Mouse (Mus musculus) CH12.LX (cell line): ENCODE measurements at regions not wholly inside any gene's neighbourhood (a gene's known extent, or its start where the extent isn't known, plus 50 kb on each side); places are given as distances from the start of the nearest gene placed in this dataset.

Experiments used
- DNase-seq: peaks from one replicate; pipeline ENCODE4 v3.0.0-alpha.2; 2013; ENCODE audit errors: extremely low read depth
- H3K27ac ChIP-seq: 2 replicates; pipeline ENCODE4 v1.5.1; 2012; ENCODE audit warnings: low read depth, mild to moderate bottlenecking, control low read depth, moderate library complexity; ENCODE audit not compliant: insufficient read depth
- H3K27me3 ChIP-seq: replicated peaks from 2 replicates; pipeline ENCODE3; 2012; ENCODE audit warnings: inconsistent platforms
- H3K36me3 ChIP-seq, 2 experiments: replicated peaks in 1 of 2; 2 replicates each; pipeline versions ENCODE3 to v1.6.1; 2012; ENCODE audit warnings: inconsistent platforms in 1 of 2, low read length in 1 of 2, mild to moderate bottlenecking in 1 of 2, mixed read lengths in 1 of 2, moderate library complexity in 1 of 2; ENCODE audit not compliant: control insufficient read depth in 1 of 2, insufficient read depth in 1 of 2
- H3K4me1 ChIP-seq, 2 experiments: 2 replicates each; pipeline ENCODE4 v1.6.1; 2012; ENCODE audit warnings: inconsistent platforms in 1 of 2, moderate library complexity in 1 of 2; ENCODE audit not compliant: insufficient read depth in 2 of 2, control insufficient read depth in 1 of 2
- H3K4me2 ChIP-seq: 2 replicates; pipeline ENCODE4 v1.6.1; 2012; ENCODE audit warnings: low read depth, mild to moderate bottlenecking, control low read depth; ENCODE audit not compliant: poor library complexity, insufficient read depth, severe bottlenecking
- H3K4me3 ChIP-seq, 3 experiments: fragments of 150-350 bp in 1 of 3; sonication (generic) in 1 of 3; replicated peaks in 1 of 3; 2 replicates each; pipeline versions ENCODE3 to v1.5.1; 2011 to 2012; ENCODE audit warnings: low read depth in 2 of 3, low read length in 2 of 3, mild to moderate bottlenecking in 2 of 3, moderate library complexity in 2 of 3, control low read depth in 1 of 3, improper control_type of control experiment in 1 of 3, inconsistent platforms in 1 of 3, mixed read lengths in 1 of 3; ENCODE audit not compliant: poor library complexity in 1 of 3
- H3K79me2 ChIP-seq: replicated peaks from 2 replicates; pipeline ENCODE4 v1.6.1; 2012; ENCODE audit warnings: mild to moderate bottlenecking, moderate library complexity; ENCODE audit not compliant: control insufficient read depth, poor library complexity, insufficient read depth, severe bottlenecking; ENCODE audit errors: extremely low read depth
- H3K9ac ChIP-seq: 2 replicates; pipeline ENCODE4 v1.6.1; 2012; ENCODE audit warnings: low read depth, mild to moderate bottlenecking, control low read depth, moderate library complexity; ENCODE audit not compliant: insufficient read depth
- H3K9me3 ChIP-seq: replicated peaks from 2 replicates; pipeline ENCODE3; 2012; ENCODE audit warnings: low read length, inconsistent platforms, mixed read lengths
- BHLHE40 ChIP-seq: IDR thresholded peaks from 2 replicates; pipeline ENCODE4 v1.6.1; 2011; ENCODE audit warnings: mild to moderate bottlenecking, low read depth, low read length, improper control_type of control experiment
- CHD1 ChIP-seq: IDR thresholded peaks from 2 replicates; pipeline ENCODE4 v1.6.1; 2012; ENCODE audit warnings: low read depth, low read length, improper control_type of control experiment, inconsistent platforms
- E2F4 ChIP-seq: IDR thresholded peaks from 2 replicates; pipeline ENCODE4 v1.6.1; 2011; ENCODE audit warnings: low read depth, low read length, improper control_type of control experiment; ENCODE audit not compliant: insufficient replicate concordance
- ELF1 ChIP-seq: IDR thresholded peaks from 2 replicates; pipeline ENCODE4 v1.6.1; 2014; ENCODE audit warnings: low read depth, mild to moderate bottlenecking, inconsistent platforms, low read length, improper control_type of control experiment
- ETS1 ChIP-seq: conservative IDR thresholded peaks from 2 replicates; pipeline ENCODE4 v1.6.1; 2012; ENCODE audit warnings: low read depth, mild to moderate bottlenecking, inconsistent platforms, low read length, improper control_type of control experiment, moderate library complexity
- HCFC1 ChIP-seq: IDR thresholded peaks from 2 replicates; pipeline ENCODE4 v1.6.1; 2012; ENCODE audit warnings: low read depth, mild to moderate bottlenecking, inconsistent platforms, low read length, improper control_type of control experiment
- JUN ChIP-seq: IDR thresholded peaks from 2 replicates; pipeline ENCODE4 v1.6.1; 2011; ENCODE audit warnings: low read depth, mild to moderate bottlenecking, low read length, improper control_type of control experiment, moderate library complexity; ENCODE audit not compliant: insufficient read depth
- JUND ChIP-seq: conservative IDR thresholded peaks from 2 replicates; pipeline ENCODE4 v1.6.1; 2011; ENCODE audit warnings: low read depth, low read length, improper control_type of control experiment
- MAX ChIP-seq: IDR thresholded peaks from 2 replicates; pipeline ENCODE4 v1.6.1; 2011; ENCODE audit warnings: low read length, improper control_type of control experiment
- MEF2A ChIP-seq: IDR thresholded peaks from 2 replicates; pipeline ENCODE4 v1.6.1; 2014; ENCODE audit warnings: low read depth, mild to moderate bottlenecking, inconsistent platforms, low read length, improper control_type of control experiment, borderline replicate concordance
- MYC ChIP-seq: IDR thresholded peaks from 2 replicates; pipeline ENCODE4 v1.6.1; 2011; ENCODE audit warnings: low read depth, mild to moderate bottlenecking, improper control_type of control experiment, low read length
- NELFE ChIP-seq: IDR thresholded peaks from 2 replicates; pipeline ENCODE4 v1.6.1; 2011; ENCODE audit warnings: low read depth, low read length, improper control_type of control experiment
- NRF1 ChIP-seq: IDR thresholded peaks from 2 replicates; pipeline ENCODE4 v1.6.1; 2014; ENCODE audit warnings: low read depth, mild to moderate bottlenecking, inconsistent platforms, low read length, improper control_type of control experiment, moderate library complexity
- POLR2AphosphoS2 ChIP-seq: IDR thresholded peaks from 2 replicates; pipeline ENCODE4 v1.6.1; 2011; ENCODE audit warnings: low read depth, low read length, improper control_type of control experiment
- RCOR1 ChIP-seq: conservative IDR thresholded peaks from 2 replicates; pipeline ENCODE4 v1.6.1; 2012; ENCODE audit warnings: low read depth, mild to moderate bottlenecking, inconsistent platforms, low read length, improper control_type of control experiment
- SMC3 ChIP-seq: IDR thresholded peaks from 2 replicates; pipeline ENCODE4 v1.6.1; 2011; ENCODE audit warnings: low read depth, low read length, improper control_type of control experiment
- TCF12 ChIP-seq: IDR thresholded peaks from 2 replicates; pipeline ENCODE4 v1.6.1; 2014; ENCODE audit warnings: low read depth, mild to moderate bottlenecking, inconsistent platforms, low read length, improper control_type of control experiment
- USF1 ChIP-seq: IDR thresholded peaks from 2 replicates; pipeline ENCODE4 v1.6.1; 2014; ENCODE audit warnings: low read depth, mild to moderate bottlenecking, inconsistent platforms, low read length, improper control_type of control experiment
- USF2 ChIP-seq: conservative IDR thresholded peaks from 2 replicates; pipeline ENCODE4 v1.6.1; 2011; ENCODE audit warnings: low read depth, low read length, improper control_type of control experiment
- ZC3H11A ChIP-seq: IDR thresholded peaks from 2 replicates; pipeline ENCODE4 v1.6.1; 2012; ENCODE audit warnings: low read depth, mild to moderate bottlenecking, inconsistent platforms, low read length, improper control_type of control experiment
- ZMIZ1 ChIP-seq: IDR thresholded peaks from 2 replicates; pipeline ENCODE4 v1.6.1; 2012; ENCODE audit warnings: low read depth, mild to moderate bottlenecking, inconsistent platforms, low read length, improper control_type of control experiment
- ZNF384 ChIP-seq: IDR thresholded peaks from 2 replicates; pipeline ENCODE4 v1.6.1; 2012; ENCODE audit warnings: low read depth, low read length, improper control_type of control experiment, inconsistent platforms
- dilution Hi-C: fragments of 300-500 bp; cut with MboI; formaldehyde crosslinking; loops from 2 replicates; pipeline ENCODE4 v1.14.3; 2020; ENCODE audit warnings: low sequenced_read_pairs; ENCODE audit not compliant: extremely low pct_unique_long_range_greater_than_20kb, extremely low pct_ligation_motif_present
- in situ Hi-C: fragments of 300-500 bp; cut with MboI; formaldehyde crosslinking; loops from 3 replicates; pipeline ENCODE4 v1.14.3; 2019; ENCODE audit warnings: low sequenced_read_pairs, low pct_ligation_motif_present, low pct_unique_long_range_greater_than_20kb, mixed read lengths

- Histone ChIP-seq H3K79me2 (no peaks in the 10 kb centered on the region), H3K27me3 (no peaks in the 10 kb centered on the region)
- in situ Hi-C loops (no loop called here), dilution Hi-C loops (no loop called here)
- TF ChIP-seq USF1 (no peak), BHLHE40 (no peak), ZC3H11A (no peak), NRF1 (no peak)
- TF ChIP-seq, all 38 proteins: peak for 0
- DNase-seq: no peak
- Histone ChIP-seq H3K9ac (no peak overlapping the region), H3K4me1 (no peaks in the 10 kb centered on the region), H3K4me3 (no peak overlapping the region), H3K36me3 (no peaks in the 10 kb centered on the region), H3K27ac (no peak overlapping the region), H3K4me2 (no peak overlapping the region), H3K9me3 (no peaks in the 10 kb centered on the region)
These were observed 77.2 kb upstream of the Tmem72 start for GRCm38 (mm10) chr6:116793961-116794336.

DNA sequence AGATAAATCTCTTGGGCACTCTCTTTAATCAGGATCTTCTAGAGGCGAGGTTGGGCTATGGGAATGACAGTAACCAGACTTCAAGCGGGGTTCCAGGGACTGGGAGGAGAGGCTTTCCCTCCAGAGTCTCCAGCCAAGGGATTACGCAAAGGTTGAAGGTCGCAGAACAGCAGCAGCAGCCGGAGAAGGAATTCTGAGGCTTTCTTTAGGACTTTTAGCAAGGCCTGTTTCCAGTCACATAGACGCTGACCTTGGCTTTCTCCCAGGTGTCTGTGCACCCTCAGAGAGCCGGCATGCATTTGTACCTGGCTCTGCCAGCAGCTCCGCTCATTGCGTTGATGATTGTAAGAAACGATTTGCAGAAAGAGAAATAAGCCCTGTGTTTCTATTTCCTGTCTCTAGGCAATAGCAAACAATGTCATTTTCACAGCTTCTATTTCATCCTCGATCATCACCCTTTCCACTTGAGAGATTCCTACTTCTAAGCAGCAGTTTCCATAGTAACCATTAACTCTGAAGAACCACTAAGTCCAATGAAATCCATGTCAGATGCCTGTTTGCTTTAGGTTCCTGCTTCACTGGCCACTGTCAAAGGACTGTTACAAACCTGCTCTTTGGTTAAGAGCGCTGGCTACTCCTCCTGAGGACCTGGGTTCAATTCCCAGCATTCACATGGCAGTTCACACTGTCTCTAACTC is 104.7 kb upstream of the Tmem72 start:
- H3K9ac ChIP-seq: no peak overlapping the region
- no peaks in the 10 kb centered on the region for H3K79me2 ChIP-seq
- H3K9me3 ChIP-seq: no peaks in the 10 kb centered on the region
- H3K4me1 ChIP-seq: no peaks in the 10 kb centered on the region
- H3K4me2 ChIP-seq: no peak overlapping the region
- dilution Hi-C loops: no loop called here
- TF ChIP-seq NELFE (no peak), ZC3H11A (no peak), MYC (no peak), MAX (no peak)
- TF ChIP-seq, all 38 proteins: peak for 0
- Histone ChIP-seq H3K27ac (no peak overlapping the region), H3K36me3 (no peaks in the 10 kb centered on the region), H3K4me3 (no peak overlapping the region), H3K27me3 (no peaks in the 10 kb centered on the region)
- in situ Hi-C loops: no loop called here
- DNase-seq: no peak

DNA sequence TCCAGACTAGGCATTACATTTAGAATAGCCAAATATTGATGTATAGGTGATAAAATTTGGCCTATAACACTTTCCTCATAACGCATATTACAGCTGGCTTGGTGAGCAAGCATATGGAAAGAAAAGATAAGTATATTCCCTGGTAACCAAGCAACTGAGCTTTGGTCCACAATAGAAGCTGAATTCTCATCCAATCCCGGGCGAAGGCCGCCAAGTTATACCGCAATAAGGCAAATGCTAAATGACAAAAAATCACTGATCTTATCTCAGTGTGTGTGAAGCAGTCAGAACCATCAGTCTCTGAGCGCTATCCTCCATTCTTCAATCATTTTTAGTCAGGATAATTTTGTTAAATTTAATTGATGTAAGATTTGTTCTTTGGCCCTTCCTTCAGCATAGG is 105.9 kb upstream of the Tmem72 start:
- H3K9me3 ChIP-seq: no peaks in the 10 kb centered on the region
- no peak overlapping the region for H3K4me3 ChIP-seq
- no peak for TF ChIP-seq ZMIZ1
- TF ChIP-seq NELFE: no peak
- TF ChIP-seq MEF2A: no peak
- TF ChIP-seq BHLHE40: no peak
- no peak for TF ChIP-seq CHD1
- no peak for TF ChIP-seq JUND
- TF ChIP-seq JUN: no peak
- no peak for TF ChIP-seq ETS1
- TF ChIP-seq ZNF384: no peak
- no peak for TF ChIP-seq POLR2AphosphoS2
- no peak for TF ChIP-seq RCOR1
- TF ChIP-seq HCFC1: no peak
- TF ChIP-seq MYC: no peak
- no peak for TF ChIP-seq ELF1
- TF ChIP-seq NRF1: no peak
- no peak for TF ChIP-seq E2F4
- no peak for TF ChIP-seq TCF12
- TF ChIP-seq SMC3: no peak
- no peak for TF ChIP-seq USF2
- no peak overlapping the region for H3K4me2 ChIP-seq
- in situ Hi-C loops (no loop called here), dilution Hi-C loops (no loop called here)
- H3K4me1 ChIP-seq: no peaks in the 10 kb centered on the region
- no peak overlapping the region for H3K27ac ChIP-seq
- H3K79me2 ChIP-seq: no peaks in the 10 kb centered on the region
- peaks cover 2% of the 10 kb centered on the region for H3K27me3 ChIP-seq
- H3K36me3 ChIP-seq: no peaks in the 10 kb centered on the region
- H3K9ac ChIP-seq: no peak overlapping the region
- no peak for DNase-seq
